Mouse (Mus musculus) neural tube, embryonic 13.5 days (tissue): Measurements from ENCODE around the gene Yipf1. TPM values are rescaled to one million over a fixed set of nuclear protein-coding genes. Genes with fewer than 3 reads are reported as not detected.

Experiments used
- ATAC-seq: fragments of 200-750 bp; cut with Nextera tagmentation; 2 replicates; pipeline ENCODE4 v1.8.0; 2017; ENCODE audit warnings: low read depth, mild to moderate bottlenecking, moderate TSS enrichment, moderate library complexity
- H3K27ac ChIP-seq: fragments of 300-500 bp; sonication (generic); replicated peaks from 2 replicates; pipeline ENCODE4 v1.5.1; 2015; ENCODE audit warnings: moderate library complexity, mild to moderate bottlenecking, inconsistent platforms
- H3K27me3 ChIP-seq: fragments of 300-500 bp; sonication (generic); 2 replicates; pipeline ENCODE4 v1.6.1; 2015; ENCODE audit warnings: mild to moderate bottlenecking, inconsistent platforms
- H3K36me3 ChIP-seq: fragments of 300-500 bp; sonication (generic); 2 replicates; pipeline ENCODE4 v1.6.1; 2015; ENCODE audit warnings: mild to moderate bottlenecking, inconsistent platforms
- H3K4me1 ChIP-seq: fragments of 300-500 bp; sonication (generic); replicated peaks from 2 replicates; pipeline ENCODE4 v1.6.1; 2015; ENCODE audit warnings: inconsistent platforms
- H3K4me2 ChIP-seq: fragments of 300-500 bp; sonication (generic); 2 replicates; pipeline ENCODE4 v1.6.1; 2015; ENCODE audit warnings: inconsistent platforms, mild to moderate bottlenecking, moderate library complexity
- H3K4me3 ChIP-seq: fragments of 300-500 bp; sonication (generic); 2 replicates; pipeline ENCODE4 v1.5.1; 2015; ENCODE audit warnings: mild to moderate bottlenecking, inconsistent platforms
- H3K9ac ChIP-seq: fragments of 300-500 bp; sonication (generic); 2 replicates; pipeline ENCODE4 v1.6.1; 2015; ENCODE audit warnings: moderate library complexity, mild to moderate bottlenecking, inconsistent platforms
- H3K9me3 ChIP-seq: fragments of 300-500 bp; sonication (generic); 2 replicates; pipeline ENCODE4 v1.6.1; 2016; ENCODE audit warnings: inconsistent platforms
- WGBS: fragments of 180-500 bp; shearing (Covaris S2); methylation state at CpG from one replicate; pipeline ENCODE4 v1.1.7; 2015; 5-methylcytosine and 5-hydroxymethylcytosine counted together
- polyA plus RNA-seq: library from polyadenylated mRNA; unstranded; fragments of >200 nt; fragmentation: Nextera tagmentation; extraction: Ambion mirVana; gene quantifications from 2 replicates; pipeline ENCODE4 v1.2.1, GENCODE M21; 2015

The Yipf1 gene
- polyA plus RNA-seq, 1 experiment from 2014 or later, result 63.5 TPM

GRCm38 (mm10) chr4:107299779-107300340 lies 14.3 kb upstream of the Yipf1 start:
- H3K27ac ChIP-seq, result no peak overlapping the region
- ATAC-seq, result no peak
- H3K9ac ChIP-seq, result no peak overlapping the region
- no peaks in the 10 kb centered on the region for H3K4me1 ChIP-seq
- H3K4me3 ChIP-seq, result no peak overlapping the region
- no peaks in the 10 kb centered on the region for H3K27me3 ChIP-seq
- 85% methylated on average over 7 of the region's 7 CpGs for WGBS
- H3K36me3 ChIP-seq, result no peaks in the 10 kb centered on the region
- H3K4me2 ChIP-seq, result no peak overlapping the region
- no peaks in the 10 kb centered on the region for H3K9me3 ChIP-seq

- 78% methylated on average over 4 of the region's 4 CpGs for WGBS
- no peaks in the 10 kb centered on the region for H3K9me3 ChIP-seq
- H3K27ac ChIP-seq, result no peak overlapping the region
- H3K27me3 ChIP-seq, result no peaks in the 10 kb centered on the region
- no peak overlapping the region for H3K9ac ChIP-seq
- H3K4me3 ChIP-seq, result no peak overlapping the region
- H3K4me1 ChIP-seq, result no peaks in the 10 kb centered on the region
- no peaks in the 10 kb centered on the region for H3K36me3 ChIP-seq
- no peak for ATAC-seq
- no peak overlapping the region for H3K4me2 ChIP-seq
Measured at GRCm38 (mm10) chr4:107300371-107300770, 13.8 kb upstream of the Yipf1 start.

GRCm38 (mm10) chr4:107300902-107301555 lies 13.1 kb upstream of the Yipf1 start:
- H3K27ac ChIP-seq, result no peak overlapping the region
- H3K36me3 ChIP-seq, result no peaks in the 10 kb centered on the region
- no peaks in the 10 kb centered on the region for H3K4me1 ChIP-seq
- no peaks in the 10 kb centered on the region for H3K9me3 ChIP-seq
- no peak overlapping the region for H3K4me3 ChIP-seq
- H3K27me3 ChIP-seq, result no peaks in the 10 kb centered on the region
- H3K4me2 ChIP-seq, result no peak overlapping the region
- H3K9ac ChIP-seq, result no peak overlapping the region
- 97% methylated on average over 1 of the region's 1 CpGs for WGBS
- no peak for ATAC-seq

GRCm38 (mm10) chr4:107302221-107302620 lies 11.9 kb upstream of the Yipf1 start:
- Histone ChIP-seq H3K36me3 (no peaks in the 10 kb centered on the region), H3K4me3 (no peak overlapping the region), H3K9me3 (no peaks in the 10 kb centered on the region), H3K9ac (no peak overlapping the region), H3K4me1 (no peaks in the 10 kb centered on the region), H3K27ac (no peak overlapping the region), H3K4me2 (no peak overlapping the region), H3K27me3 (no peaks in the 10 kb centered on the region)
- no peak for ATAC-seq
- WGBS, result 90% methylated on average over 9 of the region's 9 CpGs

GRCm38 (mm10) chr4:107302832-107303231 lies 11.3 kb upstream of the Yipf1 start:
- Histone ChIP-seq H3K36me3 (no peaks in the 10 kb centered on the region), H3K4me2 (no peak overlapping the region), H3K27me3 (no peaks in the 10 kb centered on the region), H3K9me3 (no peaks in the 10 kb centered on the region), H3K27ac (no peak overlapping the region), H3K4me1 (no peaks in the 10 kb centered on the region), H3K9ac (no peak overlapping the region), H3K4me3 (no peak overlapping the region)
- ATAC-seq, result no peak
- 88% methylated on average over 4 of the region's 4 CpGs for WGBS

- H3K4me1 ChIP-seq, result no peaks in the 10 kb centered on the region
Measured at GRCm38 (mm10) chr4:107303531-107303930, 10.6 kb upstream of the Yipf1 start.

GRCm38 (mm10) chr4:107306966-107307365 lies 7.2 kb upstream of the Yipf1 start, which contains the start of gene Dio1:
Dio1 (minus strand) TSS chr4:107307169.
- no peaks in the 10 kb centered on the region for H3K36me3 ChIP-seq
- H3K9me3 ChIP-seq, result no peaks in the 10 kb centered on the region; the same call in 1 of the 2 replicates
- no peaks in the 10 kb centered on the region for H3K4me1 ChIP-seq
- H3K27ac ChIP-seq, result no peak within 1 kb of the TSS
- ATAC-seq, result no peak
- H3K4me3 ChIP-seq, result no peak within 1 kb of the TSS
- 64% methylated on average over 6 of the region's 6 CpGs for WGBS
- H3K9ac ChIP-seq, result no peak within 1 kb of the TSS
- H3K27me3 ChIP-seq, result no peaks in the 10 kb centered on the region
- H3K4me2 ChIP-seq, result no peak within 1 kb of the TSS

More at GRCm38 (mm10) chr4:107303531-107303930, 10.6 kb upstream of the Yipf1 start:
- Histone ChIP-seq H3K36me3 (no peaks in the 10 kb centered on the region), H3K4me3 (no peak overlapping the region), H3K27ac (no peak overlapping the region), H3K9me3 (no peaks in the 10 kb centered on the region), H3K4me2 (no peak overlapping the region), H3K9ac (no peak overlapping the region), H3K27me3 (no peaks in the 10 kb centered on the region)
- ATAC-seq, result no peak
- 62% methylated on average over 3 of the region's 3 CpGs for WGBS

GRCm38 (mm10) chr4:107314479-107314805 lies 279 bp downstream of the Yipf1 start:
- H3K4me3 ChIP-seq, result peak overlapping the region; percentile 67
- peaks cover 33% of the 10 kb centered on the region for H3K36me3 ChIP-seq
- H3K27ac ChIP-seq, result no peak overlapping the region
- H3K9me3 ChIP-seq, result no peaks in the 10 kb centered on the region; the same call in 1 of the 2 replicates
- peak overlapping the region; percentile 68 for H3K4me2 ChIP-seq
- ATAC-seq, result no peak
- peak overlapping the region; percentile 84 for H3K9ac ChIP-seq
- 6% methylated on average over 7 of the region's 7 CpGs for WGBS
- peaks cover 16% of the 10 kb centered on the region for H3K4me1 ChIP-seq
- no peaks in the 10 kb centered on the region for H3K27me3 ChIP-seq

- Histone ChIP-seq H3K9me3 (no peaks in the 10 kb centered on the region), H3K4me2 (no peak overlapping the region), H3K4me3 (no peak overlapping the region), H3K27me3 (no peaks in the 10 kb centered on the region), H3K9ac (no peak overlapping the region), H3K4me1 (peaks cover 13% of the 10 kb centered on the region), H3K36me3 (peaks cover 73% of the 10 kb centered on the region), H3K27ac (no peak overlapping the region)
- ATAC-seq, result no peak
- WGBS, result 76% methylated on average over 8 of the region's 8 CpGs
Measured at GRCm38 (mm10) chr4:107318646-107319045, 4.5 kb downstream of the Yipf1 start.

- H3K9me3 ChIP-seq, result no peaks in the 10 kb centered on the region
- no peaks in the 10 kb centered on the region for H3K4me1 ChIP-seq
- no peak overlapping the region for H3K9ac ChIP-seq
- no peaks in the 10 kb centered on the region for H3K27me3 ChIP-seq
- ATAC-seq, result no peak
- no peak overlapping the region for H3K4me2 ChIP-seq
- no peak overlapping the region for H3K27ac ChIP-seq
- no peak overlapping the region for H3K4me3 ChIP-seq
- WGBS, result 74% methylated on average over 2 of the region's 2 CpGs
- peaks cover 87% of the 10 kb centered on the region for H3K36me3 ChIP-seq
Measured at GRCm38 (mm10) chr4:107321041-107321440, 6.9 kb downstream of the Yipf1 start.

GRCm38 (mm10) chr4:107323113-107323512 lies 8.9 kb downstream of the Yipf1 start:
- no peak for ATAC-seq
- Histone ChIP-seq H3K9ac (no peak overlapping the region), H3K9me3 (no peaks in the 10 kb centered on the region), H3K4me3 (no peak overlapping the region), H3K4me1 (no peaks in the 10 kb centered on the region), H3K36me3 (peaks cover 83% of the 10 kb centered on the region), H3K4me2 (no peak overlapping the region), H3K27me3 (no peaks in the 10 kb centered on the region), H3K27ac (no peak overlapping the region)
- 94% methylated on average over 2 of the region's 2 CpGs for WGBS

- ATAC-seq, result no peak
- Histone ChIP-seq H3K9me3 (no peaks in the 10 kb centered on the region), H3K4me1 (no peaks in the 10 kb centered on the region), H3K27me3 (no peaks in the 10 kb centered on the region), H3K9ac (no peak overlapping the region), H3K4me3 (no peak overlapping the region), H3K4me2 (no peak overlapping the region), H3K27ac (no peak overlapping the region), H3K36me3 (peaks cover 50% of the 10 kb centered on the region)
- 94% methylated on average over 8 of the region's 8 CpGs for WGBS
Measured at GRCm38 (mm10) chr4:107328530-107328929, 14.4 kb downstream of the Yipf1 start.

- H3K27me3 ChIP-seq, result no peaks in the 10 kb centered on the region
- peaks cover 39% of the 10 kb centered on the region for H3K36me3 ChIP-seq
- ATAC-seq, result no peak
- no peak overlapping the region for H3K9ac ChIP-seq
- H3K27ac ChIP-seq, result no peak overlapping the region
- H3K9me3 ChIP-seq, result no peaks in the 10 kb centered on the region
- H3K4me3 ChIP-seq, result no peak overlapping the region
- H3K4me1 ChIP-seq, result no peaks in the 10 kb centered on the region
- H3K4me2 ChIP-seq, result no peak overlapping the region
- 91% methylated on average over 4 of the region's 4 CpGs for WGBS
Measured at GRCm38 (mm10) chr4:107333514-107333913, 19.4 kb downstream of the Yipf1 start.
